In genomic region chr7:128319140-128319539, GRCm38 (mm10) we compare ENCODE assay signal across 20 mouse cellular contexts. TPM values are rescaled to one million over a fixed set of nuclear protein-coding genes. Genes with fewer than 3 reads are reported as not detected.
DNase-seq lines count a peak whose midpoint lies in the region; ATAC-seq and TF ChIP-seq lines count a peak whose summit lies in the region.
"Had no signal": no experiment of that assay in that cellular context is flagged by ENCODE, and none has a peak within 500 bp of the region (broad histone marks: within the 10 kb centered on the region; RNA-seq: fewer than 3 reads in every experiment).

No protein-coding gene starts in this region.

- peak; percentile 76 for DNase-seq in heart, adult 11 months
- no peak for DNase-seq in heart, adult 18-20 months
- DNase-seq in lung, postnatal 14 days = no peak
- DNase-seq in ZHBTc4 (ENCODE audit: low read depth, low spot score) = peak; percentile 80
- no peak for DNase-seq in left cerebral cortex, postnatal 36 days (ENCODE audit: low spot score in 2 of 2)
- DNase-seq in gastrocnemius, postnatal 10 days = no peak
- DNase-seq: cerebellum, adult 9-10 months; gastrocnemius, postnatal 25 days; kidney, adult 8-10 months; layer of hippocampus, postnatal 36 days; thymus, postnatal 25 days had no signal

- H3K36me3 ChIP-seq in lung, embryonic 15.5 days = no peaks in the 10 kb centered on the region
- H3K36me3 ChIP-seq in small intestine, adult 2 months (ENCODE audit: control insufficient read depth, insufficient read depth, low read length) = no peaks in the 10 kb centered on the region
- H3K36me3 ChIP-seq: embryonic facial prominence, embryonic 15.5 days; heart, embryonic 12.5 days; liver, embryonic 15.5 days; neural tube, embryonic 12.5 days had no signal

- WGBS in lung, embryonic 15.5 days = 55% methylated on average over 7 of the region's 7 CpGs
- 81% methylated on average over 7 of the region's 7 CpGs for WGBS in small intestine, adult 2 months

- H3K27ac ChIP-seq in lung, embryonic 15.5 days = peak overlapping the region; percentile 91; the same call in 1 of the 2 replicates
- H3K27ac ChIP-seq in small intestine, adult 2 months (ENCODE audit: insufficient read depth, low read depth, low read length) = peak overlapping the region; percentile 86; the same call in 1 of the 2 replicates
- H3K27ac ChIP-seq: embryonic facial prominence, embryonic 15.5 days; hindbrain, embryonic 14.5 days; liver, embryonic 15.5 days; neural tube, embryonic 12.5 days had no signal

- no peak for TF ChIP-seq POLR2A in small intestine, adult 2 months (IDR thresholded peaks at IDR 0.05; ENCODE audit: low read depth, low read length)

- ATAC-seq in lung, embryonic 15.5 days (ENCODE audit: borderline replicate concordance, extremely low read depth, low FRiP score, low TSS enrichment) = peak; percentile 14; the same call in 1 of the 2 replicates

- no peaks in the 10 kb centered on the region for H3K9me3 ChIP-seq in lung, embryonic 15.5 days
- H3K9me3 ChIP-seq: embryonic facial prominence, embryonic 15.5 days; heart, embryonic 12.5 days; liver, embryonic 15.5 days; neural tube, embryonic 12.5 days had no signal

- no peak overlapping the region for H3K9ac ChIP-seq in lung, embryonic 15.5 days
- H3K9ac ChIP-seq: embryonic facial prominence, embryonic 15.5 days; heart, embryonic 12.5 days; hindbrain, embryonic 14.5 days; liver, embryonic 15.5 days; neural tube, embryonic 12.5 days had no signal

- no peak overlapping the region for H3K4me2 ChIP-seq in lung, embryonic 15.5 days
- H3K4me2 ChIP-seq: embryonic facial prominence, embryonic 15.5 days; heart, embryonic 12.5 days; hindbrain, embryonic 14.5 days; liver, embryonic 15.5 days; neural tube, embryonic 12.5 days had no signal

- H3K4me1 ChIP-seq in lung, embryonic 15.5 days = peaks cover 31% of the 10 kb centered on the region
- H3K4me1 ChIP-seq in small intestine, adult 2 months (ENCODE audit: control insufficient read depth, insufficient read depth, insufficient read length, low read length) = peaks cover 5% of the 10 kb centered on the region; the same call in 1 of the 2 replicates
- H3K4me1 ChIP-seq: liver, embryonic 15.5 days; neural tube, embryonic 12.5 days had no signal

- intact Hi-C loops in left cerebral cortex, postnatal 36 days (cut with DNase I) = no loop called here

- no peak for TF ChIP-seq CTCF in small intestine, adult 2 months (IDR thresholded peaks at IDR 0.05; ENCODE audit: extremely low read depth, insufficient read length, insufficient replicate concordance, low read depth, low read length)

- no peaks in the 10 kb centered on the region for H3K27me3 ChIP-seq in lung, embryonic 15.5 days
- H3K27me3 ChIP-seq in small intestine, adult 2 months (ENCODE audit: control insufficient read depth, insufficient read depth, low read length) = no peaks in the 10 kb centered on the region
- H3K27me3 ChIP-seq: embryonic facial prominence, embryonic 15.5 days; neural tube, embryonic 12.5 days had no signal

- no peak overlapping the region for H3K4me3 ChIP-seq in lung, embryonic 15.5 days
- H3K4me3 ChIP-seq in small intestine, adult 2 months (ENCODE audit: low read depth, low read length) = no peak overlapping the region
- H3K4me3 ChIP-seq: embryonic facial prominence, embryonic 15.5 days; heart, embryonic 12.5 days; liver, embryonic 15.5 days; neural tube, embryonic 12.5 days had no signal

RNA-seq across cellular contexts. Expression of gene BC017158, which starts 21.2 kb away (rescaled TPM):
- total RNA-seq in heart, adult 18-20 months (2021) = 1 to 10 TPM; 5.4 to 5.6 TPM
- 31.3 and 38.6 TPM in 2 replicates for polyA plus RNA-seq in lung, embryonic 15.5 days (2015; fragmentation: Nextera tagmentation; extraction: Ambion mirVana)
- 47.4 and 52.7 TPM in 2 replicates for polyA plus RNA-seq in small intestine, adult 2 months (2012; rRNA removed)
- 10 to 100 TPM; 23.5 to 26.3 TPM for total RNA-seq in left cerebral cortex, postnatal 36 days (2021)
- total RNA-seq in gastrocnemius, postnatal 10 days (2021) = 10 to 100 TPM in 1 of 2 experiments, 1 to 10 TPM in 1; 7.0 to 11.9 TPM

RNA-seq across cellular contexts. Expression of gene Slc5a2, which starts 53.7 kb away (rescaled TPM):
- not detected for total RNA-seq in heart, adult 18-20 months (2021)
- 0.15 and 0.19 TPM in 2 replicates for polyA plus RNA-seq in lung, embryonic 15.5 days (2015; fragmentation: Nextera tagmentation; extraction: Ambion mirVana)
- not detected in 2 replicates for polyA plus RNA-seq in small intestine, adult 2 months (2012; rRNA removed)
- total RNA-seq in left cerebral cortex, postnatal 36 days (2021) = not detected
- not detected for total RNA-seq in gastrocnemius, postnatal 10 days (2021)
- total RNA-seq: gastrocnemius, postnatal 25 days; heart, postnatal 25 days; layer of hippocampus, postnatal 36 days had no signal
- polyA plus RNA-seq: embryonic facial prominence, embryonic 15.5 days; hindbrain, embryonic 14.5 days; limb, embryonic 11.5 days; neural tube, embryonic 12.5 days had no signal

Comparison
In these comparisons a context has a peak if more than half of its experiments do, and no peak if none do; other contexts are left out.
1. DNase-seq: peak in heart, adult 11 months (single experiment) and ZHBTc4 (single experiment); none in heart, adult 18-20 months (0 of 2), lung, postnatal 14 days (single experiment), left cerebral cortex, postnatal 36 days (0 of 2) and gastrocnemius, postnatal 10 days (single experiment).